Mouse (Mus musculus) ES-CJ7 (cell line): ENCODE results near the gene 1700020D05Rik.
"Not testable (repeated sequence)": the region's sequence is repeated elsewhere in the genome, so short reads cannot be mapped to it uniquely, and the experiment has no call there.

Experiments used
- DNase-seq: peaks from one replicate; pipeline ENCODE4 v3.0.0; 2011; ENCODE audit warnings: low read depth, low spot score

Gene 1700020D05Rik

DNA sequence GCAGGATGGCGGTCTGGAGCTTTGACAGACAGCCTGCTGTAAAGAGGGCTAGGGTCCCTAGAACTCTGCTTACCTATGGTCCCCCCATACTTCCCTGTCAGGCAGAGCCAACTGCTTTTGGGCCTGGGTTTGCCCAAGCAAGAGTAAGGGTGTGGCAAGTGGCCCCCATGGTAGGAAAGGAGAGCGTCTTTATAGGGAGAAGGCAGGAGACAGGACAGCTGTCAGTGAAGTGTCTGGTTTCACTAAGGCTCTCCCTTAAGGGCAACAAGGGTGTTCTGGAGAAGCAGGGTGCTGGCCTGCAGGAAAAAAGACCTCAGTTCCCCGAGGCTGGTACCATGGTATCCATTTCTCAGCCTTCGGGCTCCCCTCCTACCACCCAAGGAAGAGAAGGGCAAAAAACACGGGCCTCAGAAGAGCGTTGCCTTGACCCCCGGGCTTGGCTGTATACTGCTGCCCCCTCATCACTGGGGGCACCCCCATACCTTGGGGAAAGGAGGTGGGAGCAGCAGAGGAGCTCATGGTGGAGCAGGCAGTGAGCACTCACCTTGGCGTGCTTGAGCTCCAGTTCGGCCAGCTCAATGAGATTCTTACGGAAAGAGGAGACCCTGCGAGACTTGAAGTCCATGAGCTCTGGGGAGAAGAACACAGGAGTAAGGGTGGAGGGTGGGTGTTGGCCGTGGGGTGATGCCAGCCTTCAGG lies 8.1 kb downstream of the 1700020D05Rik start:
- DNase-seq, result no peak

DNA sequence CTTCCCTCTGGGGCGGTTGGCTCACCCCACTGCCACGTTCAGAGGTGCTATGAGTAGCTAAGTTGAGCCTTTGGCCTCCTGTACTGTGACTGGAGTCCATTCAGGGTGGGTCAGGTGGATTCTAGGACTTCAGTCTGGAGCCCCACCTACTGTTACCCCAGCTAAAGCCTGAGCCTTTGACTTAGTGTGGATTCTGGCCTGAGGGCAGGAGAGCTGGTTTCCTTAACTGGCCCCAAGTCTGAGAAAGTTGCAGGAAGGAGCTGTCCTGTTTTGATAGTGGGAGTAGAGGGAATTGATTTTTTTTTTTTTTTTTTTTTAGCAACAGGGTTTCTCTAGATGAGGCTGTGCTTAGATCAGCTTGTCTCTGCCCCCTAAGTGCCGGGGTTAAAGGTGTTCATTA lies 9.3 kb downstream of the 1700020D05Rik start:
- DNase-seq, result no peak

DNA sequence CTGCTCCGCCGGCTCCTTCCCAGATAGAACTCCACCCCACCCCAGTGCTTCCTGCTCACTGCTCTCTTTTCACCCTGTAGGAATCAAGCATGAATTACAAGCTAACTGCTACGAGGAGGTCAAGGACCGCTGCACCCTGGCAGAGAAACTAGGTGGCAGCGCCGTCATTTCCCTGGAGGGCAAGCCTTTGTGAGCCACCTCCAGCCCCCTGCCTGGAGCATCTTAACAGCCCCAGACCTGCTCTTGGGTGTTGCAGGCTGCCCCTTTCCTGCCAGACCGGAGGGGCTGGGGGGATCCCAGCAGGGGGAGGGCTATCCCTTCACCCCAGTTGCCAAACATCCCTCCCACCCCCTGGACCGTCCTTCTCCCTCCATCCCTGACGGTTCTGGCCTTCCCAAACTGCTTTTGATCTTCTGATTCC lies 10.3 kb downstream of the 1700020D05Rik start:
- DNase-seq, result peak; percentile 72

DNA sequence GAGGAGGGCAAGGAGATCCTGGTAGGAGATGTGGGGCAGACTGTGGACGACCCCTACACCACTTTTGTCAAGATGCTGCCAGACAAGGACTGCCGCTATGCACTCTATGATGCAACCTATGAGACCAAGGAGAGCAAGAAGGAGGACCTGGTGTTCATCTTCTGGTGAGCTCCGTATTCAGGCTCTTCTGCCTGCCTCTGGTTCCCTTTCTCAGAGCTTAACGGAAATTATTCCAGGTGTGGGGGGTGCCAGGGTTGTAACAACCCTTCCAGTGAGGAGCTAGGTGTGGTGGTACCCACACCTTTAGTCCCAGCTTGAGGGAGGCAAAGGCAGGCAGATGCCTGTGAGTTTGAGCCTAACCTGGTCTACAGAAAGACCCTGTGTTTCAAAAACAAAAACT lies 10.9 kb downstream of the 1700020D05Rik start:
- no peak for DNase-seq

DNA sequence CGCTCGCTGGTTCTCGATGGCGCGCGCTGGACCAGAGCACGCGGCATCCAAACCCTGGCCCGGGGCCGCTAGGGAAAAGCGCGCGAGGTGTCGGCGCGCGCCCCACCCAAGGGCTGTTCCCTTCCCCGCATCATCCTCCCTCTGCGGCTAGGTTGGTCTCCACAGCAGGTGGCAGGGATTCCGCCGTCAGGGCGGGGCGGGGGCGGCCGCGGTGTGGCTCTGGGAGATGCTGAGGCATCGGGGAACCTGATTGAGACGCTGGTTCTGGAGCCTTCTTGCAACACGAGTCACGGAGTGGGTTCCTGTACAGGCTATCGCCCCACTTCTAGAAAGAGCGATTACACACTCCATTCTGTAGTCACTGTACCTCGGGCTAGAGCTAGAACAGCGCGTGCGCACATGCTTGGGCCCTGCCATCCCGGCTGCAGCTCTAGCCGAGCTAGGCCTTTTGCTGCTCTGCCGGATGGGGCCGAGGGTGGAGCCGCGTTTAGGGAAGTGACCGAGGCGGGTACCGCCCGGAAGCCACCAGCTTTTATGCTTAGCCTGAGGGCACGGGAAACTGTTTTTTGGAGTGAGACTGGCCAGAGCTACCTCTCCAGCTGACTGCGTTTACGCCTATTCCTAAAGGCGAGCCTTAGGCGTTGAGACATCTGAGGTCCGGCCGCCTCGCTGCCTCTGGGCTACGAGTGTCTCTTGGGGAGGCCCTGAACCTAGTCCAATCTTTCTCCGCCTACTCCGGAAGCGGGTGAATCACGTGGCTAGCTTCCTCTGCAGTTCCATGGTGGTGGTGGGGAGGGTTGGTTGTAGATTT lies 12.5 kb downstream of the 1700020D05Rik start:
- peak; percentile 84 for DNase-seq

DNA sequence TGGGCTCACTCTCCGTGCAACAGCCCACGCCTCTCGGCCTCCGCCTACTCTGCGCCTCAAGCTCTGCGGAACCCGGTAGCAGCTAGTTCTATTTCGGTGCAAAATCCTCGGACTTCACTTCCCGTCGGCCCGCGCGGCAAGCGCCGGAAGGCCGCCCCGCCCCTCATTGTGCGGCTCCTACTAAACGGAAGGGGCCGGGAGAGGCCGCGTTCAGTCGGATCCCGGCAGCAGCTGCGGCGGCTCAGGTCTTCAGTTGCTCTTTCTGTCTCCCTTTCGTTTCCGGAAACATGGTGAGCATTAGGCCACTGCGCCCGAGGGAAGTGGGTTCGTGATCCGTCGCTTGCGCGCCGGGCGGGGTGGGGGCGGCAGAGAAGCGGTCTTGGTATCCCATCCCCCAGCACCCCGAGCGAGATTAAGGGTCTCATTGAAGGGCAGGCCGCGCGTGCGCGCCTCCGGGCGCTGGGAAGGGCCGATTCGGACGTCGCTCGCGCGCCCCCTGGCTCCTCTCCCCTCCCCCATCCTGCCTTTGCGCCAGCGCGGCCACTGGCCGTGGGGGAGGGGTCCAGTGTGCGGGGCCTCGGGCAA lies 13.2 kb downstream of the 1700020D05Rik start, which contains the start of gene Cfl1:
Gene Cfl1 (plus strand): TSS at position 143 of the 585 bp plus-strand sequence.
- peak; percentile 96 for DNase-seq

DNA sequence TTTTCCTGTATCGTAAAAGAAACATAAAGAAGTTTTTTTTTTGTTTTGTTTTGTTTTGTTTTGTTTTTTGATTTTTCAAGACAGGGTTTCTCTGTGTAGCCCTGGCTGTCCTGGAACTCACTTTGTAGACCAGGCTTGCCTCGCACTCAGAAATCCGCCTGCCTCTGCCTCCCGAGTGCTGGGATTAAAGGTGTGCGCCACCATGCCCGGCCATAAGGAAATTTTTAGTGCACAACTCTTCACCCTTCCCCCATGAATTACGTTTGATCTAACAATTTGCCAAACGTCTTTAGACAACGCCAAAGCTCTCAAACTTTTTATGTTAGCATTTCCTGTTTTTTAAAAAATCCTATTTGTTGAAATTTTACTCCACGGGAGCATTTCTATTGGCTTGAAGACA lies 13.9 kb downstream of the 1700020D05Rik start:
- not testable (repeated sequence) for DNase-seq

DNA sequence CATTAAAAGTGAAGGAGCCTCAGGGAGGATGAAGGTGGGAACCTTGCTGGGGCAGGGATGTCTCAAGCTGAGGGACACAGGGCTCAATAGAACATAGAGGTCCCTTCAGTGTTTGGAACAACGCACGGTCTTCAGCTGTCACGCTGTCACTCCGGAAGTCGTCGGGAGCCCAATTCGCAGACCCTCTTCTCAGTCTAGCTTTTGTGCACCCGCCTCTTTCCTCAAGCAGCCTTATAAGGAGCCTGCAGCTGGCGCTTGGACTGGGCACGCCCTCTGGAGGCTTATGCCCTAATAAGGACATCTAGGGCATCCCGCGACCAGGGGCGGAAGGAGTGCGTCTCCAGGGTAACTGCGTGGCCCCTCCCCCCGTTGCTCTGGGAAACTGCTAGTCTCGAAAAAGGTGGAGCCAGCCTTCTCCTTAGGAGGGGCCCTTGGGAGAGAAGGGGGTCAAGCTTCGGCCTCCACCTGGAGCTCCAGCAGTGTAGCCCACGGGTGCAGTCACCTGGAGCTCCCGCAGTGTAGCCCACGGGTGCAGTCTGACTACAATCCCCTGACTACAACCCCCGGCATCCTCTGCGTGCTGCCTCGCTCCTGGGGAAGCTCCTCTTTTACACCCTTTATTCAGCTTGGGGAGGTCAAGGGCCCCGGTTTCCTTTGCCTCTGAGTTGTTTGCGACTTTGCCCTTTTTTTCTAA lies 14.6 kb downstream of the 1700020D05Rik start:
- DNase-seq, result peak; percentile 99

DNA sequence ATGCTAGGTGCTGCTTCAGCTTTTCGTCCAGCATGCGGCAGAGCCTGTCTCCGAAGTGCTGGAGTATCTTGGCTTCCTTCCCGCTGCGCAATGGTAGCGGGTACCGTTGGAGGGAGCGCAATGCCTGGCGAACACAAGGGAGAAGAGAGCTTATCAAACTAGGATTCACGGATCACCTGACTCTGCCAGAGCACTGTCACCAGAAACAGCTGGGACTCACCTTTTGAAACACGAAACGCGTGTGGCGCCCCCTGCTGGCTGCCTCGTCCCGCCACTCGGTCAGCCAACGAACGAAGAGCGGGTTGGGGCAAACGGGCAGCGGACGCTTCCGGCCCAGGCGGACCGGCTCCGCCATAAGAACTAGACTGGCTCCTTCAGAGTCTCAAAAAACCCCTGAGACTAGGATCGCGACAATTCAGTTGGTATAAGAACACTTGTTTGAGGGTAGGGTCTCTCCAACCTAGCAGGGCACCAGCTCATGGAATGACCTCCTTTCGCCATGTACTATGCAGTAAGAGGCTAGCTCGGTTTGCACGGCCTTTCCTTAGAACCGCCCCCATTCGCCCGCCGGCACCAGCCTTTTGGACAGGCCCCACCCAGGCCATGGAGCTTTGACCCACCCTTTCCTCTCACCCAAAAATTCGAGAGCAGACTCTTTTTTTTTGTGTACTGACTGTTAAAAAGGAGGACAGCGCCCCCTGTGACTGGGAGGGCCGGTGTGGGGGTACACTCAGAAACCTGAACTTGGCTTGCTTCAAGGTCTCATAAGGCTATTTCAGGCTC lies 15.6 kb downstream of the 1700020D05Rik start, which contains the start of gene Mus81:
Gene Mus81 (minus strand): TSS at position 635 of the 783 bp plus-strand sequence.
- peak; percentile 97 for DNase-seq

DNA sequence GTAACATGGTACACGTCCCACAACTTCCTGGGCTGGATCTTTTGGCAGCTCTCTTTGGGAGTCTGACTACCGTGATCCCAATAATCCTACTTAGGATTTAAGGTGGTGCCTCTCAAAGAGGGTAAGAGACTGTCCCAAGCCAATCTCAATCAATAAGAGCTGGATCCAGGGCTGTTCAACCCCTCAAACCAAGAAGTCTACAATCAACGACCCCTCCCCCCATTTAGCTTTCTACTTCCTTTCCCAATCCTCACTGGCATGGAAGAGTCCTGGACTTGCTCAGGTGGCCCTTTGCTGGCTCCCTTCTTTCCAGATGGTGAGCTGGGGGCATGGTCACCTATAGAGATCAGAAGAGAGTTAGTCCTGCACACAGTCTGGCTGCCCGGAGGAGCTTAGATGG lies 16.8 kb downstream of the 1700020D05Rik start:
- no peak for DNase-seq

DNA sequence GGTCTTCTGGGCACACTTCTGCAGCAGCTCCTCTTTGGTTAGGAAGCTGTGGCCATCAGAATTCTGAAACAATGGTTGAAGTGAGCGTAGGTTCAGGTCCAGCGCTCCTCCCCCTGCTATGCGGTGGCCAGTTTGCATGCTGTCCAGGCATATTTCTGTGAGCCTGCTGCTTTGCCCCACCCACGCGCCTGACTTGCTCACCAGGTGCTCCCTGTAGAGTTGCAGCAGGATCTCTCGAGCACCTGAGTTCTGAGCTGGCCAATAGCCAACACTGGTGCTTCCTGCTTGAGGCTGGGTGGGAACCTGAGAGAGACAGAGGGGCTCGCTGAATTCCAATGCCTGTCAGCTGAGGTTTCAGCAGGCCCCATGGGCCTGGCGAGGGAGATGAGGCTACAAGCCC lies 17.3 kb downstream of the 1700020D05Rik start:
- DNase-seq, result no peak

DNA sequence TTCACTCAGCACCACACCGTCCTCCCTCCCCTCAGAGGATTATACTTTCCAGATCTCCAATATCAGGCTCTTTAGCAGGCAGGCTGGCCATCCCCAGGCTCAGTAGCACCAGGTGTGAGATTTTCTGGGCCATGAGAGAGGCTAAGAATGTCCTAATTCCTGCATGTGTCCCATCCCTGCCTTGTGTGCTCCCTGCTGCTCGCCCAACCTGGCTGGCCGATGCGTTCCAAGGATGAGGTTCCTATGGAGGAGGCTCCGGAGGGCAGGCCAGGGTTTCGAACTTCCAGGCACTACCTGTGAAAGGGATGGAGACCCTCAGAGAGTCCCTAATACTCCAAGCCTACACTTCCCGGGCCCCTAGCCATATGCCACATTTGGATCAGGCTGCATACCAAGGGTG lies 17.8 kb downstream of the 1700020D05Rik start:
- DNase-seq, result no peak

DNA sequence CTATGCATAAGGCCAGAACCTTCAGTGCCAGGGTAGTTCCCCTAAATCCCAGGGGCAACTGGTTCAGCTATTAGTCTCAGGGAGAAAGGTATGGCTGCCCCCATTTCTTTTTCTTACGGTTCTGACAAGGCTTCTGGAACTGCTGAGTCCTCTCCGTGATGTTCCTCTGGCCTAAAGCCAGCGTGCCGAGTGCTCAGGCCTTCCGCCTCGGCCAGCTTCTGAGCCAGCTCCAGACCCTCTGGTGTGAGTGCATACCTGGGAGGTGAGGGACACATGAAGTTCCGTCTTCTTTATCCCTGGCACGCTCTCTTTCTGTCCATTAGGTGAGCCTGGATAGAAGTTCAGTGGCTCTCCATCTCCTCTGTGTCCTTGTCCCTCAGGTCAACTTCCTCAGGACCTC lies 18.2 kb downstream of the 1700020D05Rik start:
- no peak for DNase-seq

DNA sequence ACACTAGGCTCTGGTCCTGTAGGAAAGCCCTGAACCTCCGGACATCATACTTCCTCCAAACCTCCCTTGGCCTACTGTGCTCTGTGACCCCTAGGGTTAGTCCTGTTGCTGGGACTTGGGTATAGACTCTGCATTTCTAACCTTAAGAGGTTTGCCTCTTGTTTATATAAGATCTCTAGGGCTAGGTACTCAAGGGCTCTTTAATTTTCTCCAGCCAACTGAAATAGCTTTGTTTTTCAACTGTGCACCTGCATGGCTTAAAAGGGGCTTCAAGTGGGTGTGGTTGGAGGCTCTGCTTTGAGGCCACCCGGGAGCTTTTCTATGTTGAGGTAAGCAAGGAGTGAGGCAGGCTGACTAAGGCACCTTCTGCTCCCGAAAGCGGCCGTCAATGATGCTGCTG lies 19.1 kb downstream of the 1700020D05Rik start:
- no peak for DNase-seq

DNA sequence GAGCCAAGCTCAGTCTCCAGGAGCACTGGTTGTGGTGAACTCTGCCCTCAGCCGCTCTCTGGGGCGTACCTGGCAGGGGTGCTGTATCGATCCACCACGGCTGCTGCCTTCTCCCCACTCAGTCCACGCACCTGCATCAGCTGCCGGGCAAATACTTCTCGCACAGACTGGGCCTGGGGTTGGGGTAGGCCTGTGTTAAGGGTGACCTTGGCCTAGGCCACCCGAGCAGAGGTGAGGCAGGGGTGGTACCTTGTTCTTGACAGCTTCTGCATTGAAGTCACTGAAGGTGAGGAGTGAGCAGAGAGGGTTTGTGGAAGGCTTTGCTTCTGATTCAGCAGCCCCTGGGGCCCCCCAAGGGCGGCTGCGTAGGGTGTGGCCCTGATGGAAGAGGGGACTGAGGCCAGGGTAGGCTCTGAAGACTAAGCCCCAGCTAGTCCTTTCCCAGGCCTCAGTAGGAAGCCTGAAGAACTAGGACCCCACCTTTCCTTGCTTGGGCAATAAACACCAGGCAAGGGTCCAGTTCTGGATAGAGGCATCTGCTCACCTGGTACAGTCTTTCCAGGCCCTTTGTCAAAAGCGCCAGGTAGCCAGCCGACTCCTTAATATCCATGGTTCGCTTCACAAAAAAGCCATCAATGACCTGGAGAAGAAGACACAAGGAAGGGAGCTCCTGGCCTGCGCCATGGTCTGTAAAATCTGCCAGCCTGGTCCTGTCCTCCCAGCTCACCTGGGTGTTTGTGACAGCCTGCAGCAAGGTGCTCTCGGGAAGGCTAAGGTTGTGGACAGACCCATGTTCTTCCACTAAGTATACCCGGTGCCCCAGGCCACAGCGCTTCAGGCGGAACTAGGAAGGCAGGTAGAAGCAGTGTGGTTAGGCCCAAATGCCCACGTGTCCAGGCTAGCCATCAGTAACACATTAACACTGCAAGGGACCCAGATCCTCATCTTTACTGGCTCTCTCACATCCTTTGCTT lies 19.9 kb downstream of the 1700020D05Rik start:
- DNase-seq, result no peak

DNA sequence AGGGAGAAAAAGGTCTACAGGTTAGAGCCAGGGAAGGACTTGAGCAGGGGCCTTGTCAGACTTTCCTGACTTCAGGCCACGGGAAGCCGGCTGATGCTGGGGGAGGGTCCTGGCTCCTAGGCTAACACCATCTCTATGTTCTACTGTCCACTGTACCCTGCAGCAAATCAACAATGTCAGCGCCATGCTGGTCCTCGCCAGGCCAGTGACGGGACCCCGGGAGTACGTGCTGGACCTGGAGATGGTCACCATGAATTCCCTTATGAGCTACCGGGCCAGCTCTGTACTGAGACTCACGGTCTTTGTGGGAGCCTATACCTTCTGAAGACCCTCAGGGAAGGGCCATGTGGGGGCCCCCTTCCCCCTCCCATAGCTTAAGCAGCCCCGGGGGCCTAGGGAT lies 22.2 kb downstream of the 1700020D05Rik start:
- no peak for DNase-seq

DNA sequence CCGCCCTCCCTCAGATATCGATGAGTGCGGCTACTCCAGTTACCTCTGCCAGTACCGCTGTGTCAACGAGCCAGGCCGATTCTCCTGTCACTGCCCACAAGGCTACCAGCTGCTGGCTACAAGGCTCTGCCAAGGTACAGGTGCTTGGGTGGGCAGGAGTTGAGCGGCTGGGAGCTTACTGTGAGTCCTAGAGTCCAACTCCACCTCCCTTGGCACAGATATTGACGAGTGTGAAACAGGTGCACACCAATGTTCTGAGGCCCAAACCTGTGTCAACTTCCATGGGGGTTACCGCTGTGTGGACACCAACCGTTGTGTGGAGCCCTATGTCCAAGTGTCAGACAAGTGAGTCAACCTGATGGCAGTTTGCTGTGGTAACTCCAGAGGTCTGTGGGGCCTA lies 23.6 kb downstream of the 1700020D05Rik start:
- DNase-seq, result no peak

DNA sequence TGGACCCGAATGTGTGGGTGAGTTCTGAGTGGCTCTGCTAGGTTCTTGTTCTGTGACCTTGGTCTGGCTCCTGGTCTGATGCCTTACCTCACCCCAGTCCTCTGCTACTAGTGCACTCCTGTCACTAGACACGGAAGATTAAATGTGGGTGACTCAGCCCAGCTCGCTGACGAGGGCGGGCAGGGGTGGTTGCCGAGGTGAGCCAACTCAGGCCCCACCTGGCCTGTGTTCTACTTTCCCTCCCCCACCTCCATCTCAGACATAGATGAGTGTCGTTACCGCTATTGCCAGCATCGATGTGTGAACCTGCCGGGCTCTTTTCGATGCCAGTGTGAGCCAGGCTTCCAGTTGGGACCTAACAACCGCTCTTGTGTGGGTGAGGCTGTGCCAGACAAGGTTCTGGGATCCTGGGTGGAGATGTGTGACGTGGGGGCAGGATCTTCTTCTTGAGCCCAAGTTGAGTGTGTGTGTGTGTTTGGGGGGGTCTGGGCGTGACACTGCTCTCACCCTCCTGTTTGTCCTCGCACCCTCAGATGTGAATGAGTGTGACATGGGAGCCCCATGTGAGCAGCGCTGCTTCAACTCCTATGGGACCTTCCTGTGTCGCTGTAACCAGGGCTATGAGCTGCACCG lies 25.8 kb downstream of the 1700020D05Rik start:
- DNase-seq, result no peak

DNA sequence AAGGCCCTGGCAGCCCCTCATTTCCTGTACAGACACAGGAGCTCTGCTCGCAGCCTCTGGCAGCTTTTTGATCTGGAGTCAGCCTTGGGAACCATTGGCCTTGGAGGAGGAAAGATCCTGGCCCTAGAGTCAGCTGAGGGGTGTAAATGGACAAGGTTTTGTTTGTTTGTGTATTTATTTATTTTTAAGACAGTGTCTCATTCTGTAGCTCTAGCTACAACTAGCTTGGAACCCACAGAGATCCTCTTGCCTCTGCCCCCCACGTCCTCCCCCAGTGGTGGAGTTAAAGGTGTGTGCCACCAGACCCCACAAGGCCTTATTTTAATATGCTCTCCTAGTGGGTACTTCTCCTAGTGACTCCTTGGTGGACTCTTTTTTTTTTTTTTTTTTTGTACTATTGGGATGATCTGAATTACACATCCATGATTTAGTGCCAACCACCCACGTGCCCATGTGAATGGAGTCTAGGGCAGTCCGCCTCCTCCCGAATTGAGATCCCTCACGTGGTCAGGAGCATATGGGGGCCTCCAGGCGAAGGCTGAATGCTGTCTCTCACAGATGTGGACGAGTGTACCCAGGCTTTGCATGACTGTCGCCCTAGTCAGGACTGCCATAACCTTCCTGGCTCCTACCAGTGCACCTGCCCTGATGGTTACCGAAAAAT lies 26.5 kb downstream of the 1700020D05Rik start:
- DNase-seq, result no peak
